Mouse (Mus musculus): ENCODE results near the gene Dennd4a.
A peak's percentile ranks its signal among the peaks of the same experiment; 100 is the strongest.

Gene Dennd4a

GRCm38 (mm10) chr9:64810822-64811537, at the start of gene Dennd4a:
Dennd4a (plus strand) TSS chr9:64811340.
- DNase-seq = peak; percentile 98

- no peak for DNase-seq
Observed at GRCm38 (mm10) chr9:64764824-64765223, 46.3 kb upstream of the Dennd4a start.

- DNase-seq = no peak
Observed at GRCm38 (mm10) chr9:64766136-64766535, 45.0 kb upstream of the Dennd4a start.

GRCm38 (mm10) chr9:64767796-64768195, 43.3 kb upstream of the Dennd4a start:
- DNase-seq = no peak

- DNase-seq = peak; percentile 28 to 72
Observed at GRCm38 (mm10) chr9:64769066-64769695, 42.0 kb upstream of the Dennd4a start.

- no peak for DNase-seq
Observed at GRCm38 (mm10) chr9:64769911-64770310, 41.2 kb upstream of the Dennd4a start.

GRCm38 (mm10) chr9:64770411-64770849, 40.7 kb upstream of the Dennd4a start:
- DNase-seq = no peak

- DNase-seq = peak in 1 of 2 experiments; percentile 35
Observed at GRCm38 (mm10) chr9:64771236-64771635, 39.9 kb upstream of the Dennd4a start.

- no peak for DNase-seq
Observed at GRCm38 (mm10) chr9:64773254-64773653, 37.9 kb upstream of the Dennd4a start.

GRCm38 (mm10) chr9:64773936-64774335, 37.2 kb upstream of the Dennd4a start:
- peak; percentile 11 to 47 for DNase-seq

- DNase-seq = peak; percentile 10 to 47
Observed at GRCm38 (mm10) chr9:64774411-64774811, 36.7 kb upstream of the Dennd4a start.

GRCm38 (mm10) chr9:64774883-64775282, 36.3 kb upstream of the Dennd4a start:
- DNase-seq = no peak

- no peak for DNase-seq
Observed at GRCm38 (mm10) chr9:64775491-64775890, 35.6 kb upstream of the Dennd4a start.

GRCm38 (mm10) chr9:64777441-64777987, 33.6 kb upstream of the Dennd4a start:
- DNase-seq = peak in 1 of 2 experiments; percentile 21

GRCm38 (mm10) chr9:64778151-64778550, 33.0 kb upstream of the Dennd4a start:
- DNase-seq = peak in 1 of 2 experiments; percentile 11

GRCm38 (mm10) chr9:64779628-64780027, 31.5 kb upstream of the Dennd4a start:
- peak; percentile 14 to 32 for DNase-seq

- DNase-seq = no peak
Observed at GRCm38 (mm10) chr9:64783511-64783910, 27.6 kb upstream of the Dennd4a start.

- DNase-seq = peak; percentile 63 to 89
Observed at GRCm38 (mm10) chr9:64784841-64785240, 26.3 kb upstream of the Dennd4a start.

GRCm38 (mm10) chr9:64786216-64786905, 24.8 kb upstream of the Dennd4a start:
- DNase-seq = no peak

- DNase-seq = no peak
Observed at GRCm38 (mm10) chr9:64788070-64788469, 23.1 kb upstream of the Dennd4a start.

- no peak for DNase-seq
Observed at GRCm38 (mm10) chr9:64789341-64789761, 21.8 kb upstream of the Dennd4a start.

- no peak for DNase-seq
Observed at GRCm38 (mm10) chr9:64789887-64790400, 21.2 kb upstream of the Dennd4a start.

Data from kidney, postnatal 36 days (tissue).